Mouse (Mus musculus) lung, postnatal 36 days (tissue): ENCODE measurements around the gene Lrrc23.
"Not testable (repeated sequence)": the region's sequence is repeated elsewhere in the genome, so short reads cannot be mapped to it uniquely, and the experiment has no call there.

Experiments used
- DNase-seq: peaks from one replicate; pipeline ENCODE4 v3.0.0; 2022; ENCODE audit warnings: mixed read lengths

The Lrrc23 gene

DNA sequence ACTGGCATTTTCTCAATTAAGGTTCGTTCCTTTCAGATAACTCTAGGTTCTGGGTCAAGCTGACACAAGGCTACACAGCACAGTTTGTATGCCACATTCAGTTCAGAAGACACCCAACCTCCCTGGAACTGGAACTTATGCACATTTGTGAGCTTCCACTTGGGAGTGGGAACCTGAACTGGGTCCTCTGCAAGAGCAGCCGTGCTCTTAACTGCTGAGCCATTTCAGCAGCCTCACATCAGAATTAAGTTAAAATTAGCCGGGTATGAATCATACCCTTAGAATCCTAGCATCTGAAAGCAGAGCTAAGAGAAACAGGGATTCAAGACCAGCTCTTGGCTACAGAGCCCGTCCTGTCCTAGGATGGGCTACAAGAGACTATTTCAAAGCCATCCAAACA lies 27.8 kb upstream of the Lrrc23 start:
- no peak for DNase-seq

DNA sequence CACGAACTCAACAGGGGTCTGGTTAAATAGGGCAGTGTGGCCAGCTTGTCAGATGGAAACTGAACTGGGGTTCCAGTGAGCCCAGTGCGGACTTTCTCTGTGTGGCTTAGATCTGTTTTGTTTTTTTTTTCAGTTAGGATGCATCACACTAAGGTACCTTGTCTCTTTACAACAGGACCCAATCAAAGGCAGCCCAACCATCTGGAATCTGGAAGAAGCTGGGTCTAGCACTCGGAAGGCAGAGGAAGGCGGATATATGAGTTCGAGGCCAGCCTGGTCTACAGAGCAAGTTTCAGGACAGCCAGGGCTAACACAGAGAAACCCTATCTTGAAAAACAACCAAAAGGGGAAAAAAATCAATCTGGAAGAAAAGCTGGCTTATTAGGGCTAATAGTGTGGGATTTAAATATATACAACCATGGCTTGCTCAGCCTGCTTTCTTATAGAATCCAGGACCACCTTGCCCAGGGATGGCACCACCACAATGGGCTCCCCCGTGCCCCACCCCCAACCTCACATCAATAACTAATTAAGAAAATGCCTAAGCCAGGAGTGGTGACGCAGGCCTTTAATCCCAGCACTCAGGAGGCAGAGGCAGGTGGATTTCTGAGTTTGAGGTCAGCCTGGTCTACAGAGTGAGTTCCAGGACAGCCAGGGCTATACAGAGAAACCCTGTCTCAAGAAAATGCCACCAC lies 27.1 kb upstream of the Lrrc23 start:
- DNase-seq = no peak

DNA sequence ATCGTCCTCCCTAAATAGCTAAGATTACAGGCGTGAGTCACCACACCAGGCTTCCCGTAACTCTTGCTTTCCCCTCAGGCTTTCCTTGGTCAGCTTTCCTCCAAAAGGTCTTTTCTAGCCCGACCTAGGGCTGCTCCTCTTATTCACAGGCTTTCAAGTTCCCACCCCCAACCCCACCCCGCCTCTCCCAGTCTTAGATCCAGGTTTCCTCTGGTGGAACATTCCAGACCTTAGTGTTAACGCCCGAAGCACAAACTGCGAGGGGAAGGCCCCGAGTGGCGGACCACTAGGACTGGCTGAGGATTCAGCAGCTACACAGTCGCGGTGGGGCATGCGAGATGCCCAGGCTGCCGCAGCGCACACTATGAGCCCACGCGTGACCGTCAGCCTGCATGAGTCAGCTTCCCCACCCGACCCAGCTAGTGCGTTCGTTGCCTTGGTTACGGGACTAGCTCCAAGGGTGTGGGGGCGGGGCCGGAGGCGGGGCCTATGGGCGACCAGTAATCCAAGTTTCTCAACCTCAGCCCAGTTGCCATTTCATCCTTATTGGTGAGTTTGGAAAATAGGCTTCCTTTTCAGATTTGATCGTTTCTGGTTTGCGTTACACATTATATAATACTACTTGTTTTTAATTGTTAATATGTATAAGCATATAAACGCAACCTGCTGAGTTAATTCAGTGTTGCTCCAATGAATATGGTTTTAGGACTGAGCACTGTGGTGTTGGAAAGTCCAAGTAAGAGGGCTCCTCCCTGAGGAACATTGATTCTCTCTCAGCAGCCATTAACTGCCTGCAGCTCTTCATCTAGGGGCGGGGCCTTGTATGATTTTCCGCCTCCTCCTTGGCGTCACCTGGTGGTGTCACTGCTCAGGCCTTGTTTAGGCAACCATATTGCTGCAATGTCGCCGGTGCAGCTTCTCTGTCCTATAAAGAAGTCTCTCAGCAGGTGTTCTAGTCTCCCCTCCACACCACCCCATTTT lies 26.1 kb upstream of the Lrrc23 start:
- peak; percentile 98 for DNase-seq

DNA sequence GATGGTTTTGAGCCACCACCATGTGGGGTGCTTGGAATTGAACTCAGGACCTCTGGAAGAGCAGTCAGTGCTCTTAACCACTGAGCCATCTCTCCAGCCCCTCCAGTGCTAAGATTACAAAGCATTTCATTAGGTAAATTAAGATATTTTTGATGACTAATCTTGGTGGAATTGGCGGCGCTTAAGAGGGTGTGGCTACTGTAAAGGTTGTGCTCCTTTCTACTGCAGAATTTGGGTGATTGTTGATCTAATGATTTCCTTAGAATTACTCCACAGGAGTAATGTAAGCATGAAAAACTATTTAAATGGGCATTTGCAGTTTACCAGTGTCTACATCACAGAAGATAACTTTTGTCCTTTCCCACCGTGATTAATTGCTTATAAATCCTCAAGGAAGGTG lies 24.8 kb upstream of the Lrrc23 start:
- no peak for DNase-seq

DNA sequence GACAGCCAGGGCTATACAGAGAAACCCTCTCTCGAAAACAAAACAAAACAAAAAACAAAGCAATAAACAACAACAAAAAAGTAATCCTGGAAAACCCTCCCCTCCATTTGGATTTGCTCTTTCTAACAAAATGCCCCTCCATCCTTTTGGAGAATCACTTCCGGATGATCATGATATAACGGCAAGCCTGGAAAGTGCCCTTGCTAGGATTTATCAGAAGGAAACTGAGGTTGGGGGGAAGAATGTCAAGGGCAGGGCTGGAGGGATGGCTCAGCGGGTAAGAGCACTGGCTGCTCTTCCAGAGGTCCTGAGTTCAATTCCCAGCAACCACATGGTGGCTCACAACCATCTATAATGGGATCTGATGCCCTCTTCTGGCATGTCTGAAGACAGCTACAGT lies 24.2 kb upstream of the Lrrc23 start:
- not testable (repeated sequence) for DNase-seq

DNA sequence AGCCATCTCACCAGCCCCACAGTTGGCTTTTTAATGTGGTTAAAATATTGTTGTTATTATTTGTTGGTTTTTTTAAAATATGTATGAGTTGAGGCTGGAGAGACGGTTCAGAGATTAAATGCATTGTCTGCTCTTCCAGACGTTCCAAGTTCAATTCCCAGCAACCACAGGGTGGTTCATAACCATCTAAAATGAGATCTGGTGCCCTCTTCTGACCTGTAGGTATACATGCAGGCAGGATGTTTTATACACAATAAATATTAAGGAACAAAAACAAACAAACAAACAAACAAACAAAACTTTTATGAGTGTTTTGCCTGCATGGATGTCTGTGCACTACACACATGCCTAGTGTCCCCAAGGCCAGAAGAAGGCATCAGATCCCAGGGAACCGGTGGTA lies 23.5 kb upstream of the Lrrc23 start:
- no peak for DNase-seq

DNA sequence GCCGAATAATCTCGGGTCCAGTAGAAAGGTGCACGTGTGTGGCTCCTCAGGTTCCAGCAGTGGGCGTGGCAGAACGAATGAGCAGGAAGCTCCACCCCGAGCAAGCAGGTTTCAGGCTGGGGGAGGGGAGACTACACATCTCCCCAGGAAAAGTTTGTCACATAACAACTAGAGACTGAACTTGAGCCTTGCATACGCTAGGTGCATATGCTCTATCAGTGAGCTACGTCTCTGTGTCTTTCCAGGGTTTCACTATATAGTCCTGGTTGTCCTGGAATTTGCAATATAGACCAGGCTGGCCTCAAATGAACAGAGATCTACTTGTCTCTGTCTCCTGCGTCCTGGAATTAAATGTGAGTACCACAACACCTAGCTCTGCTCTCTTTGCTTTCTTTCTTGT lies 22.9 kb upstream of the Lrrc23 start:
- DNase-seq = not testable (repeated sequence)

DNA sequence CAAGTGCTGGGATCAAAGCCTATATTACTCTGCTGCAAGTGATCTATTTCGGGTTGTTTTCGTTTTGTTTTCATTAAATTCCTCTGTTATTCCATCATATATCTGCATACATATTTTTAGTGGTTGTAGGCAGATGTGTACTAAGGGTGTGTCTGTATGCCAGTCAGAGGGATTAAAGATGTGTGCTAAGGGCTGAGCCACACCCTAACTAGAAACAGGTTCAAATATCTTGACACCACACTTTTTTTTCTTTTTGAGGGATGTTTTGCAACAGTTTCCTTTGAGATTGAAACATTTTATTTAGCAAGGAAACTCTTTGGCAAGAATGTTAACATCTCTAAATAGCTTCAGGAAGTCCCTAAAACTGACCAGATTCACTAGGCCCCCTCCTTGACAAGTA lies 16.7 kb upstream of the Lrrc23 start:
- no peak for DNase-seq

DNA sequence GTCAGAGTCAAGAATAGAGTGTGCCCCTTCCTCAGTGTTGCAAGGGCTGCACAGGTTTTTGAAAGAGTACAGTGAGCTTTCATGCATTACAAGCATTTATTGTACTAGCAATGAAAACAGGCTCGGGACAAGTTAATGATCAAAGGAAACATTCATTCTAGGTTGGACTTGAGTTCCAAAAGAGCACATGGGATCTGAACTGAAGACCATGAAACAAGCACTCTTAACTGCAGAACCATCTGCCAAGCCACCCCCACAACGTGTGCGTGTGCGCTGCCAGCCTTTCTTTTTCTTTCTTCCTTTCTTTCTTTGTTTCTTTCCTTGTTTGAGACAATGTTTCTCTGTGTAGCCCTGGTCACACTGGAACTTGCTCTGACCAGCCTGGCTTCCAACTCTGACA lies 16.3 kb upstream of the Lrrc23 start:
- no peak for DNase-seq

DNA sequence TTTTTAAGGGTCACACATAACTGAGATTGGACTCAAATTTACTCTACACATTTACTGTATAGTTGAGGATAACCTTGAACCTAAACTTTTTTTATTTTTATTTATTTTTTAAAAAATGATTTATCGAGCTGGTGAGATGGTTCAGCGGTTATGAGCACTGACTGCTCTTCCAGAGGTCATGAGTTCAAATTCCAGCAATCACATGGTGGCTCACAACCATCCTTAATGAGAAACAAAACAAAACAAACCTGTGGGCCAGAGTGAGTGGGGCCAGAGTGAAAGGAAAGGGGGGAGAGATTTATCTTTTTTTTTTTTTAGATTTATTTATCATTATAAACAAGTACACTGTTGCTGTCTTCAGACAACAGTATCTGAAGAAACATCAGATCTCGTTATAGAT lies 12.4 kb upstream of the Lrrc23 start:
- DNase-seq = no peak

DNA sequence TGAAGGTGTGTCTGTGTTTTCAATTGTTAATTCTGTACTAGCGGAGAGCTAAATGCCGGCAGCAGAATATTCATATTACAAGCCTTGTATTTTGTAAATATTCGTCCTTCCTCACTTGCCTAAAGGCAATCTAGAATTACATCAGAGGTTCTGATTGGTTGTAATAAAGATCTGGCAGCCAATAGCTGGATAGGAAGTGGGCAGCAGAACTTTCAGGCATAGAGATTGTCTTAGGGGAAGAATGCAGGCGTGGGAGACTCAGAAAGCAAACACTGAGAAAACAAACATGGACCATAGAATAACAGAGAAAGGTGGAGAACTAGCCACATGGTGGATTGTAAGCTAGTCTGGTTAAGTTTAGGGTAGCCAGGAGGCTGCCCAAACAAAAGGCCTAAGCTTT lies 10.6 kb upstream of the Lrrc23 start:
- no peak for DNase-seq

DNA sequence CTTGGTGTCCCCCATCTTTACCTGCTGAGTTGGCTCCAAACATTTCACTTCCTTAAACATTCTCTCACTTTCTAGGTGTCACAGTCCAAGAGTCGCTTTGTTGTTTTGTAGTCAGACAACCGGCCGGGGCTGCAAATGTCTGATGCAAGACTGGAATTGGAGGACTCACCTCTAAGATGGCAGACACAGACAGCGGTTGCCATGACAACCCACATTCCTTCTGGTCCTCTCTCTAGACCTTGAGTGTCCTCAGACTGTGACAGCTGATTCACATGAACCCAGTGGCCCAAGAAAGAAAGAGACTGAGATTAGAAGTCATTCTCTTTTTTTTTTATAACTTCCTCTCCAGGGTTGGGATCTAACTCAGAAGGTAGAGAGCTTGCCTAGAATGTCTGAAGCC lies 10.0 kb upstream of the Lrrc23 start:
- no peak for DNase-seq

DNA sequence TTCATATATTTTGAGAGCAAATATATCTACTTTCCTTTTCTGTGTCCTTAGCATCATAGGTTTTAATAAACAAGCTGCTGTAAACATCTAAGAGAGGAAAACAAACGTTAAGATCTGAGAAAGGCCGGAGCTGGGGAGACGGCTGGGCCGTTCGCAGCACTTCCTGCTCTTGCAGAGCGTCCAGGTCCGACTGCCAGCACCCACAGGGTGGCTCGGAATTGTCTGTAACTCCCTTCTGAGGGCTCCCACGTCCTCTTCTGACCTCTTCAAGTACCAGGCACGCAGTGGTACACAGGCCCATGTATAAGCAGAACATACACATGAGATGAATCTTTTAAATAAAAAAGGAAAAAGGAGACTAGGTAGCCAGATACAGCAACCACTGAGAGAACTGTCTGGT lies 8.2 kb upstream of the Lrrc23 start:
- DNase-seq = no peak

DNA sequence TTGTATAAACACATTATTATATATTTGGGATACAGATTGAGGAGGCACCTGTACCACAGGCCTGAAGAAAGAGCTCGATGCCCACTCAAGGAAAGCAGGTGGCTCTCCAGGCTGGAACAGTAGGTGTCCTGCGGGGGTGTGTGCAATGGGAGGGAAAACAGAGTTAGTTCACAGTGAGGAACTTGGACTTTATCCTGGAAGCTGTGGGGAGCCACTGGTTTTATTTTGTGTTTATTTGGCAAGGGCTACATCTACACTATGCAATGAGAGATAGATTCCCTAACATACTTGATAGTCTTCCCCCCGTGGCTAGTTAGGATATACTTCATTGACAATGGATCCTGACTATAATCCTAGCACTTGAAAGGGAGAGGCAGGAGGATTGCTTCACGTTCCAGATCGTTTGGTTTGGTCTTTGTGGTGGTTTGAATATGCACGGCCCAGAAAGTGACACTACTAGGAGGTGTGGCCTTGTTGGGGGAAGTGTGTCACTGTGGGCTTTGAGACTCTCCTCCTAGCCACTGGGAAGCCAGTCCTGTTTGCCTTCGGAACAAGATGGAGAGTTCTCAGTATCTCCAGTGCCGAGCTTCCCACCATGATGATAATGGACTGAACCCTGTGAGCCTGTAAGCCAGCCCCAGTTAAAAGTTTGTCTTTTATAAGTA lies 7.4 kb upstream of the Lrrc23 start:
- DNase-seq = no peak

DNA sequence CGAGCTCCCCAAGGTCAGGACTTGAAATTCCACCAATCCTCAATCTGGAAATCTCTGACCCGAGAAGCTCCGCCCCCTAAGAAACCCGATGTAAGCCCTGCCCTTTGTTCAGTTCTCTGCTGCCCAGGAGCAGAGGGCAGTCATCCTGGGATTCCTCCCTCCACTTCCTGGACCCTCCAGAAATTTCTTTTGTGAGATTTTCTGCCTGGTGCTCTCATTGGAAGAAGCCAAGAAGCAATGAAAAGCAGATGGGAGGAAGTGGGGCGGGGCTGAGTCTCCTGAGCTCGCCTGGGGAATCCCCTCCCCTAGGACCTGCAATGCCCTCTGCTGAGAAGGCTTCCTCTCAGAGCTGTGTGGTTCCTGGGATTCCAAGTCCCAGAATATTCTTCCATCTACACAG lies 2.9 kb upstream of the Lrrc23 start:
- DNase-seq = peak; percentile 65

DNA sequence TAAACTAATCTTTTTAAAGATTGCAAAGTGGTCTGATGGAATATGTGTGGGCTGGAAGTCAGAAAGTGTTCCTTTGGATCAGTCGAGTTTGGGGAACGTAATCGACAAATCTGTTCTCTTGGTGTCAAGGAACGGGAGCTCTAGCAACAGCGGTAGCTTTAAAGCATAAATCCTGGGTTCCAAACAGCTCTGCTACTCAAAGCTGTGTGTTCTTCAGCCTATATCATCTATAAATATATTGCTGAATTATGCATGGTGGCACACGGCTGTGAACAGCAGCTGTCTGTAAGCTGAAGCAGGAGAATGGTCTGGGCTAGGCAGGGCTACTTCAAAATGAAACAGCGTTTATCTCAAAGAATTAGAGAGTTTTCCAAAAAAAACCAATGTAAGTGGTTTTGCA lies 1.4 kb upstream of the Lrrc23 start:
- no peak for DNase-seq

DNA sequence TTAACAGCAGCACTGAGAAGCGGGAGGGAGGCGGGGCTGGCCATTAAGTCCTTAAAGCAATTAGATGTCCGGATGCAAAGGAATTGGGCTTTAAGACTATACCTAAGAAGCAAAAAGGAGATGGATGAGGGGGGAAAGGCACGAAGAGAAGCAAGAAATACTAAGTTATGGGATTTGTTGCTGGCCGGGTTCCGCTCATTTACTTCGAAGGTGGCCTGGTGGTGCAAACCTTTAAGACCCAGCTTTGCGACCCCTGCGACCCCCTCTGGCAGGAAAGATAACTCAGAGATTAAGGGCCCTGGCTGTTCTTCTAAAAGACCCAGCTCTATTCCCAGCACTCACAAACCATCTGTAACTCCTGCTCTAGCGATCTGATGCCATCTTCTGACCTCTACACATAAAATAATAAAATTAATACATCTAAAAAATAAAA lies 473 bp upstream of the Lrrc23 start:
- peak; percentile 50 for DNase-seq

DNA sequence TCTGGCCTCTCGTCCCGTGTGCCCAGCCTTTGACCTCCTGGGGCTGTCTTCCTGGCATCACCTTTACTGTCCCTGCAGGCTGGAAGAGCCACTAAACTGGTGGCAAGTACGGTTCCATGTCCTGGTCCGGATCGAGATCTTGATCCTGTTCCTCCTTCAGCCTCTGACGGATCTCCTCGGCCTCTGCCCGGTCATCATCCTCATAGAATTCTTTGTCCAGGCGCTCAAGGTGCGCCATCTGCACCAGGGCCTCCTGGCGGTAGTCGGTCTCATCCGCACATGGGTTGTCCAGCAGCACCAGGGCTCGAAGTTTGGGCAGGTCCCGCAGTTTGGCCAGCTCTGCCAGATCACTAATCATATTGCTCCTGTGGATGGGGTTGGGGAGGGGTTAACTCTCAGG lies 9.0 kb downstream of the Lrrc23 start:
- DNase-seq = no peak

DNA sequence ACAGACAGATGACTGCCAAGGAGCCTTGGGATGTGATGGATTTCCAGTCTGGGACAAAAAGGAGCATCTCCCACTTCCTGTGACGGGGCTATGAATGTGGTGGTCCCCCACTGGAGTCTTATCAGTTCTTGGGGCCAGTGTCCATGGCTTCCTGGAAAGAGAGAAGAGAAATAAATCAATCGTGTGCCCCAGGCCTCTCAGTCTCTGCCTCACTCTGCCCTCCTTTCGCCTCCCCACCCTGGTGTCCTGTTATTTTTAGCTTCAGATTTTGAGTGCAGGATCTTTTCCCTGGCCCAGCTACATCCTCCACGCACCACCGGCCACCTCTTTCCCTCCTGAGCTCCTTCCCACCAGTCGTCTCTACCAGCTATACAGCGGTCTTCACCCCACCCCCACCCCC lies 9.5 kb downstream of the Lrrc23 start:
- DNase-seq = no peak

DNA sequence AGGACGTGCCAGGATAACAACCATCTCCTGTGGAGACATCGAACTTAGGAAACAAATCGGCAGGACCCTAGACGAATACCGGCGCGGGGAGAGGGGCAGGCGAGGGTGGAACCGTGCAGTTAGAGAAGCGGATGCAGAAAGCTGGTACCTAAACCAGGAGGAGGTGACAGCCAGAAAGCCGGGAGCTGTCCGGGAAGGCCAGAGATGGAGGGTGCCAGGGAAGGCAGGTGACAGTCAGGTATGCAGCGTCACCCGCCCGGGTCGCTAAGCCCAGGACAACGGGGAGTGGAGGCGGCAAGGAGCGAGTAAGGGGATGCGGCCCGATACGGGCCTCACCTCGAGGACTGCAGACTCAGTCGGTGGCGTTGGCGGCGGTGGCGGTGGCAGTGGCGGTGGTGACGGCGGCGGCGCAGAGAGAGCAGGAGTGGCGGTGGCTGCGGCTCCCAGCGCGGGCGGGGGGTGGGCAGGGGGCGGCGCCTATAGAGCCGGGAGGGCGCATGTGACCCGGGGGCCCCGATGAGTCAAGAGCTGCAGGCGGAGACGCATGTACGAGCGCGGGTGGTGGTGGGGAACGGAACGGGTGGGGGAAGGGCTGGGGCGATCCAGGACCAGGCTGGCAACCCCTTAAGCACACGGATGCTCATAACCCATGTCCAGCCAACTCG lies 10.3 kb downstream of the Lrrc23 start, which contains the start of gene Eno2:
Gene Eno2 (minus strand): TSS at position 573 of the 665 bp plus-strand sequence.
- DNase-seq = no peak

DNA sequence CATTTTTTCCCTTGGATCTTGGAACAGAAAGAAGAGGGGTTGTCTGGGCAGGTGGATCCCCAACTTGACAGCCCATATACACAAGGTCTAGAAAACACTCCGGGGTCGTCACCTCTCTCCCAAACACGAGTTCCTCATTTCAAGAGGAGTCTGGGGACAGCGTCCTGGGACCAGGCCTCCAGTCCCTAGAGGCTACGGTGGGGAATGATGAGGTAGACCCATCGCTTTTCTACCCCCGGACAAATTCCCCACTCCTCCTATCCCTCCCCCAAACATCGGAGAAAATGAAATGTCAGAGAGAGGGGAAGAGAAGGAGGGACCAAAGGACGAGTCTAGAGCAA lies 10.9 kb downstream of the Lrrc23 start:
- no peak for DNase-seq

DNA sequence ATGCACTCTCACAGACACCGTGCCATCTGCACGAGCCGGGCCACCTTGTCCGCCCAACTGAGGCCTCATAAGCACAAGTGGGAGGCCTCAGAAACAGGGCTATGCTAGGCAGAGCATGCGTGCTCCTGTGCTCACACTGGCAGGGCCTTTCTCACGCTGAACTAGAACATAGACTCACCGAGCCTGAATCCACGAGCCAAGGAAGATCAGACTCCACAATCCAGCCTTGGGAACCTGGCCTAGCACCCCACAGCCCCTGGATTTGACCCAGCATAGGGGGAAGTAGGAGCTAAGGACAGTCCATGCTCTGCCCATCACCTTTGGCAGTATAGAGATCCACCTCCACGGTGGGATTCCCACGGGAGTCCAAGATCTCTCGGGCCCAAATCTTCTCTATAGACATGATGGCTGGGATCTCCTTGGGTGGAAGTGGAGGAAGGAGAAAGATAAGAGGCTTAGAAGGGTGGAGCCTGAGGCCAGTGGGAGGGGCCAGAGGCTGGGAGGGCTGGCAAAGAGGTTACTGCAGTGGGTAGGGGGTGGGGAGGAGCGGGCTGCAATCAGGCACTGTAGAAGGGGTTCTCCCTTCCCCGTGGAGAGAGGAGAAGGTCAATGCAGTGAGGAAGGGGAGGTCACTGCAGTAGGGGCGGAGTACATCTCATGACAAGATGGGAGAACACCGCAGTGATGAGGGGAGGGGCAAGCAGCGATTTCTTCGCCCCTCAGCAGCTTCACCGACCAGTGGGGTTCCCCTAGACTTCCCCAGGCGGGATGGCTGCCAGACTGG lies 11.4 kb downstream of the Lrrc23 start:
- DNase-seq = no peak
